Mouse (Mus musculus) liver, embryonic 16.5 days (tissue): ENCODE data around the gene Lrrfip1. TPM values are rescaled to one million over a fixed set of nuclear protein-coding genes. Genes with fewer than 3 reads are reported as not detected.

Source experiments
- ATAC-seq: fragments of 200-750 bp; cut with Nextera tagmentation; 2 replicates; pipeline ENCODE4 v1.8.0; 2017; ENCODE audit warnings: low read depth, mild to moderate bottlenecking, moderate number of reproducible peaks, moderate library complexity
- H3K27ac ChIP-seq: fragments of 300-500 bp; sonication (generic); 2 replicates; pipeline ENCODE4 v1.5.1; 2014; ENCODE audit warnings: mild to moderate bottlenecking, low read length
- H3K27me3 ChIP-seq: fragments of 300-500 bp; sonication (generic); 2 replicates; pipeline ENCODE4 v1.6.1; 2014; ENCODE audit warnings: low read depth, low read length, mixed read lengths; ENCODE audit not compliant: control insufficient read depth, insufficient read depth
- H3K36me3 ChIP-seq: fragments of 300-500 bp; sonication (generic); 2 replicates; pipeline ENCODE4 v1.6.1; 2014; ENCODE audit warnings: mild to moderate bottlenecking; ENCODE audit not compliant: control insufficient read depth, insufficient read depth
- H3K4me1 ChIP-seq: fragments of 300-500 bp; sonication (generic); 2 replicates; pipeline ENCODE4 v1.6.1; 2014; ENCODE audit warnings: low read depth, low read length, mixed read lengths; ENCODE audit not compliant: control insufficient read depth
- H3K4me2 ChIP-seq: fragments of 300-500 bp; sonication (generic); 2 replicates; pipeline ENCODE4 v1.6.1; 2014; ENCODE audit warnings: low read depth, low read length, mixed read lengths
- H3K4me3 ChIP-seq: fragments of 300-500 bp; sonication (generic); 2 replicates; pipeline ENCODE4 v1.5.1; 2014; ENCODE audit warnings: low read depth, mild to moderate bottlenecking, low read length
- H3K9ac ChIP-seq: fragments of 300-500 bp; sonication (generic); 2 replicates; pipeline ENCODE4 v1.6.1; 2014; ENCODE audit warnings: low read depth, low read length
- H3K9me3 ChIP-seq: fragments of 300-500 bp; sonication (generic); replicated peaks from 2 replicates; pipeline ENCODE4 v1.6.1; 2016; ENCODE audit warnings: low read length; ENCODE audit not compliant: control insufficient read depth
- WGBS: fragments of 180-500 bp; shearing (Covaris S2); extraction: QIAGEN DNeasy Blood & Tissue Kit; methylation state at CpG from one replicate; pipeline ENCODE4 v1.1.7; 2014; ENCODE audit not compliant: insufficient replicate concordance; 5-methylcytosine and 5-hydroxymethylcytosine counted together
- polyA plus RNA-seq: library from polyadenylated mRNA; unstranded; fragments of >200 nt; fragmentation: Nextera tagmentation; extraction: Ambion mirVana; gene quantifications from 2 replicates; pipeline ENCODE4 v1.2.1, GENCODE M21; 2015

Lrrfip1 gene
- polyA plus RNA-seq, 1 experiment from 2014 or later, result 20.5 TPM

GRCm38 (mm10) chr1:90981346-90981745 lies 17.2 kb upstream of the Lrrfip1 start:
- Histone ChIP-seq H3K4me2 (no peak overlapping the region), H3K4me3 (no peak overlapping the region), H3K27me3 (no peaks in the 10 kb centered on the region), H3K9ac (no peak overlapping the region), H3K27ac (no peak overlapping the region), H3K36me3 (no peaks in the 10 kb centered on the region), H3K9me3 (no peaks in the 10 kb centered on the region), H3K4me1 (no peaks in the 10 kb centered on the region)
- 48% methylated on average over 3 of the region's 3 CpGs for WGBS
- no peak for ATAC-seq

GRCm38 (mm10) chr1:90995916-90996315 lies 2.6 kb upstream of the Lrrfip1 start:
- H3K9ac ChIP-seq, result no peak overlapping the region
- H3K27ac ChIP-seq, result no peak overlapping the region
- no peak for ATAC-seq
- WGBS, result 65% methylated on average over 1 of the region's 1 CpGs
- no peak overlapping the region for H3K4me2 ChIP-seq
- H3K36me3 ChIP-seq, result no peaks in the 10 kb centered on the region
- H3K4me1 ChIP-seq, result no peaks in the 10 kb centered on the region; the same call in none of the 2 replicates
- H3K27me3 ChIP-seq, result peaks cover 16% of the 10 kb centered on the region
- no peak overlapping the region for H3K4me3 ChIP-seq
- no peaks in the 10 kb centered on the region for H3K9me3 ChIP-seq

GRCm38 (mm10) chr1:90997136-90997535 lies 1.4 kb upstream of the Lrrfip1 start:
- H3K9ac ChIP-seq, result no peak overlapping the region
- 44% methylated on average over 4 of the region's 4 CpGs for WGBS
- H3K4me3 ChIP-seq, result no peak overlapping the region
- H3K36me3 ChIP-seq, result no peaks in the 10 kb centered on the region
- no peaks in the 10 kb centered on the region; the same call in none of the 2 replicates for H3K4me1 ChIP-seq
- ATAC-seq, result no peak
- no peaks in the 10 kb centered on the region for H3K9me3 ChIP-seq
- no peak overlapping the region for H3K4me2 ChIP-seq
- H3K27me3 ChIP-seq, result peaks cover 16% of the 10 kb centered on the region
- H3K27ac ChIP-seq, result no peak overlapping the region

- no peaks in the 10 kb centered on the region; the same call in none of the 2 replicates for H3K4me1 ChIP-seq
- WGBS, result 58% methylated on average over 5 of the region's 5 CpGs
- no peak overlapping the region for H3K4me3 ChIP-seq
- no peak overlapping the region for H3K9ac ChIP-seq
- H3K27me3 ChIP-seq, result peaks cover 16% of the 10 kb centered on the region
- H3K4me2 ChIP-seq, result no peak overlapping the region
- no peak for ATAC-seq
- H3K36me3 ChIP-seq, result no peaks in the 10 kb centered on the region
- H3K27ac ChIP-seq, result no peak overlapping the region
- no peaks in the 10 kb centered on the region for H3K9me3 ChIP-seq
These were observed 896 bp upstream of the Lrrfip1 start for GRCm38 (mm10) chr1:90997641-90998040.

GRCm38 (mm10) chr1:90998891-90999611 lies 514 bp downstream of the Lrrfip1 start:
- H3K27me3 ChIP-seq, result peaks cover 16% of the 10 kb centered on the region
- no peak overlapping the region for H3K27ac ChIP-seq
- H3K9me3 ChIP-seq, result no peaks in the 10 kb centered on the region
- peak; percentile 27; the same call in 1 of the 2 replicates for ATAC-seq
- 2% methylated on average over 39 of the region's 41 CpGs for WGBS
- H3K9ac ChIP-seq, result peak overlapping the region; percentile 47
- no peaks in the 10 kb centered on the region for H3K36me3 ChIP-seq
- no peaks in the 10 kb centered on the region; the same call in none of the 2 replicates for H3K4me1 ChIP-seq
- peak overlapping the region; percentile 71 for H3K4me2 ChIP-seq
- H3K4me3 ChIP-seq, result peak overlapping the region; percentile 64

GRCm38 (mm10) chr1:90999911-91000601 lies 1.5 kb downstream of the Lrrfip1 start:
- Histone ChIP-seq H3K9ac (no peak overlapping the region), H3K27me3 (peaks cover 16% of the 10 kb centered on the region), H3K4me1 (no peaks in the 10 kb centered on the region; the same call in none of the 2 replicates), H3K4me3 (no peak overlapping the region), H3K9me3 (no peaks in the 10 kb centered on the region), H3K27ac (no peak overlapping the region), H3K4me2 (no peak overlapping the region), H3K36me3 (no peaks in the 10 kb centered on the region)
- ATAC-seq, result no peak
- WGBS, result 41% methylated on average over 10 of the region's 10 CpGs

- Histone ChIP-seq H3K4me2 (no peak overlapping the region), H3K4me1 (no peaks in the 10 kb centered on the region; the same call in none of the 2 replicates), H3K9ac (no peak overlapping the region), H3K27ac (no peak overlapping the region), H3K36me3 (no peaks in the 10 kb centered on the region), H3K9me3 (no peaks in the 10 kb centered on the region), H3K4me3 (no peak overlapping the region), H3K27me3 (peaks cover 16% of the 10 kb centered on the region)
- no peak for ATAC-seq
- 48% methylated on average over 3 of the region's 3 CpGs for WGBS
These were observed 2.6 kb downstream of the Lrrfip1 start for GRCm38 (mm10) chr1:91001101-91001500.

GRCm38 (mm10) chr1:91001871-91002539 lies 3.5 kb downstream of the Lrrfip1 start:
- Histone ChIP-seq H3K9ac (no peak overlapping the region), H3K36me3 (no peaks in the 10 kb centered on the region), H3K4me1 (no peaks in the 10 kb centered on the region; the same call in none of the 2 replicates), H3K4me3 (no peak overlapping the region), H3K9me3 (no peaks in the 10 kb centered on the region), H3K4me2 (no peak overlapping the region), H3K27ac (no peak overlapping the region), H3K27me3 (peaks cover 16% of the 10 kb centered on the region)
- WGBS, result 60% methylated on average over 3 of the region's 3 CpGs
- ATAC-seq, result no peak
